Mouse (Mus musculus) CH12.LX (cell line): Measurements from ENCODE around the gene Fbln7.

ENCODE experiments used
- CTCF ChIP-seq, 2 experiments: IDR thresholded peaks in 1 of 2; conservative IDR thresholded peaks in 1 of 2; 2 replicates each; pipeline ENCODE4 v1.5.1; 2011 to 2012; ENCODE audit warnings: low read depth in 2 of 2, low read length in 2 of 2, improper control_type of control experiment in 1 of 2, inconsistent platforms in 1 of 2, mild to moderate bottlenecking in 1 of 2, moderate library complexity in 1 of 2
- MAZ ChIP-seq: IDR thresholded peaks from 2 replicates; pipeline ENCODE4 v1.6.1; 2012; ENCODE audit warnings: low read depth, mild to moderate bottlenecking, inconsistent platforms, low read length, improper control_type of control experiment, moderate library complexity
- NELFE ChIP-seq: IDR thresholded peaks from 2 replicates; pipeline ENCODE4 v1.6.1; 2011; ENCODE audit warnings: low read depth, low read length, improper control_type of control experiment
- POLR2A ChIP-seq: IDR thresholded peaks from 2 replicates; pipeline ENCODE4 v1.6.1; 2011; ENCODE audit warnings: low read depth, mild to moderate bottlenecking, improper control_type of control experiment, low read length
- TCF12 ChIP-seq: IDR thresholded peaks from 2 replicates; pipeline ENCODE4 v1.6.1; 2014; ENCODE audit warnings: low read depth, mild to moderate bottlenecking, inconsistent platforms, low read length, improper control_type of control experiment
- UBTF ChIP-seq: IDR thresholded peaks from 2 replicates; pipeline ENCODE4 v1.6.1; 2012; ENCODE audit warnings: low read depth, mild to moderate bottlenecking, inconsistent platforms, low read length, improper control_type of control experiment, moderate library complexity
- USF2 ChIP-seq: conservative IDR thresholded peaks from 2 replicates; pipeline ENCODE4 v1.6.1; 2011; ENCODE audit warnings: low read depth, low read length, improper control_type of control experiment
- ZMIZ1 ChIP-seq: IDR thresholded peaks from 2 replicates; pipeline ENCODE4 v1.6.1; 2012; ENCODE audit warnings: low read depth, mild to moderate bottlenecking, inconsistent platforms, low read length, improper control_type of control experiment

DNA sequence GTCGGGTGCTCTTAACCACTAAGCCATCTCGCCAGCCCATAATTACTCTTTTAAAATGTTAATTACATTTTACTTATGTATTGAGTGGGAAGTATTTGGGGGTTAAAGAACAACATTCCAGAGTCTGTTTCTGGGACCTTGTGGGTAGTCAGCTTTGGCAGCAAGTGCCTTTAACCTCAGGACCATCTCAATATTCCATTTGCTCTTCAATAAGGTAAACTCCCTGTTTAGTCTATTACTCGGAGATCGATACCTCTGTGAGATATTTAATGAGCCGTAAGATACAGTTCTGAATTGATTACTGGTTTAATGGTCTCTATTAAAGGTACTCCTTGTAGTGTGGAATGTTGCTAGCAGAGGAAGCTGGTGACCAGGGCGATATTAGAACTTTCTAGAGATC lies 45.9 kb upstream of the Fbln7 start:
- TF ChIP-seq ZMIZ1 = no peak
- no peak for TF ChIP-seq UBTF
- TF ChIP-seq TCF12 = no peak
- no peak for TF ChIP-seq MAZ
- no peak for TF ChIP-seq USF2
- no peak for TF ChIP-seq POLR2A
- TF ChIP-seq NELFE = no peak
- TF ChIP-seq CTCF (conservative IDR thresholded peaks at IDR 0.05 in 1 of 2, IDR thresholded peaks at IDR 0.05 in 1 of 2; ENCODE audit: low read depth in 2 of 2, low read length in 2 of 2) = no peak
